Mouse (Mus musculus): ENCODE measurements around the gene Cdk13.

DNA sequence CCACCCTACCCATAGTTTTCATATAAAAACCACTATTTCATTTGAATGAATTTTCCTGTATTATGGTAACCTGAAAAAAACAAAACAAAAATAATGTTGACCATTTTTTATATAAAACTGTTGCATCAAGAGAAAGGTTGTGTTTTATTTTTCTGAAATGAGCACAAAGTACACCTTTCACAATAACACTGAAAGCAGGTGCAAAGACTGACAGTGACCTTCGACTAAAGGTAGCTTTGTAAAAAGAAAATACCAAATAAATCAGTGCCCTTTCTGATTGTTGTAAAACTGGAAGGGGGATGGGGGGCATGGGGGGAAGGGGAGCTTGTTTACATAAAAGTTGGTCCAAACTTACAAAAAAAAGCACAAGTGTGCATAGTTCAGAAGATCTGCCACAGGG is 87.5 kb downstream of the Cdk13 start:
- TF ChIP-seq CTCF (IDR thresholded peaks at IDR 0.05; ENCODE audit: insufficient read depth, low read depth, low read length) (no peak), POLR2A (IDR thresholded peaks at IDR 0.05; ENCODE audit: insufficient read depth, low read depth, low read length) (no peak)
